Mouse (Mus musculus): Measurements from ENCODE around the gene Olfr776. TPM values are rescaled to one million over a fixed set of nuclear protein-coding genes. Genes with fewer than 3 reads are reported as not detected.
"Not testable (repeated sequence)": the region's sequence is repeated elsewhere in the genome, so short reads cannot be mapped to it uniquely, and the experiment has no call there.

The Olfr776 gene
- polyA plus RNA-seq (2014; fragmentation: Nextera tagmentation; extraction: Ambion mirVana) = not detected in 2 replicates

GRCm38 (mm10) chr10:129258827-129259226 lies at the start of gene Olfr776:
Gene Olfr776, plus strand, starts transcription at chr10:129259127.
- ATAC-seq (ENCODE audit: low FRiP score, low TSS enrichment) = no peak
- no peaks in the 10 kb centered on the region for H3K4me1 ChIP-seq (ENCODE audit: control insufficient read depth, insufficient read depth, low read length)
- H3K36me3 ChIP-seq (ENCODE audit: control insufficient read depth, insufficient read depth, low read length) = no peaks in the 10 kb centered on the region

GRCm38 (mm10) chr10:129230737-129231136 lies 28.2 kb upstream of the Olfr776 start:
- H3K4me3 ChIP-seq (replicated peaks; ENCODE audit: low read depth, low read length) = no peak overlapping the region
- DNase-seq (no peak), ATAC-seq (ENCODE audit: low FRiP score, low TSS enrichment) (no peak)
- H3K9ac ChIP-seq (replicated peaks; ENCODE audit: low read length) = no peak overlapping the region
- 82% methylated on average over 1 of the region's 1 CpGs for WGBS
- no peak overlapping the region for H3K4me2 ChIP-seq (ENCODE audit: low read length)
- H3K4me1 ChIP-seq (ENCODE audit: control insufficient read depth, insufficient read depth, low read length) = no peaks in the 10 kb centered on the region
- H3K9me3 ChIP-seq (ENCODE audit: control insufficient read depth, low read length) = no peaks in the 10 kb centered on the region
- no peaks in the 10 kb centered on the region for H3K36me3 ChIP-seq (ENCODE audit: control insufficient read depth, insufficient read depth, low read length)
- H3K27ac ChIP-seq (replicated peaks; ENCODE audit: low read depth, low read length) = no peak overlapping the region
- H3K27me3 ChIP-seq (ENCODE audit: control insufficient read depth, insufficient read depth, low read length) = no peaks in the 10 kb centered on the region

More at GRCm38 (mm10) chr10:129258827-129259226, at the start of gene Olfr776:
- no peak for DNase-seq
- H3K27ac ChIP-seq (replicated peaks; ENCODE audit: low read depth, low read length) = no peak within 1 kb of the TSS
- H3K4me3 ChIP-seq (replicated peaks; ENCODE audit: low read depth, low read length) = no peak within 1 kb of the TSS
- no peaks in the 10 kb centered on the region for H3K27me3 ChIP-seq (ENCODE audit: control insufficient read depth, insufficient read depth, low read length)
- no peak within 1 kb of the TSS for H3K9ac ChIP-seq (replicated peaks; ENCODE audit: low read length)
- no peak within 1 kb of the TSS for H3K4me2 ChIP-seq (ENCODE audit: low read length)
- H3K9me3 ChIP-seq (ENCODE audit: control insufficient read depth, low read length) = no peaks in the 10 kb centered on the region

- no peak for ATAC-seq (ENCODE audit: low FRiP score, low TSS enrichment)
- WGBS = 75% methylated on average over 2 of the region's 2 CpGs
These were observed 23.0 kb upstream of the Olfr776 start, which contains the start of gene Olfr774 for GRCm38 (mm10) chr10:129235904-129236303. Gene Olfr774, plus strand, starts transcription at chr10:129236204.

GRCm38 (mm10) chr10:129248112-129248511 lies 10.8 kb upstream of the Olfr776 start, which contains the start of gene Olfr775:
Gene Olfr775, plus strand, starts transcription at chr10:129248412.
- Histone ChIP-seq H3K4me3 (replicated peaks; ENCODE audit: low read depth, low read length) (no peak within 1 kb of the TSS), H3K27ac (replicated peaks; ENCODE audit: low read depth, low read length) (no peak within 1 kb of the TSS), H3K9me3 (ENCODE audit: control insufficient read depth, low read length) (no peaks in the 10 kb centered on the region), H3K9ac (replicated peaks; ENCODE audit: low read length) (no peak within 1 kb of the TSS), H3K36me3 (ENCODE audit: control insufficient read depth, insufficient read depth, low read length) (no peaks in the 10 kb centered on the region), H3K4me2 (ENCODE audit: low read length) (no peak within 1 kb of the TSS), H3K4me1 (ENCODE audit: control insufficient read depth, insufficient read depth, low read length) (no peaks in the 10 kb centered on the region), H3K27me3 (ENCODE audit: control insufficient read depth, insufficient read depth, low read length) (no peaks in the 10 kb centered on the region)
- no peak for DNase-seq
- no peak for ATAC-seq (ENCODE audit: low FRiP score, low TSS enrichment)
- 72% methylated on average over 3 of the region's 3 CpGs for WGBS

More at GRCm38 (mm10) chr10:129235904-129236303, 23.0 kb upstream of the Olfr776 start, which contains the start of gene Olfr774:
- DNase-seq = no peak
- Histone ChIP-seq H3K9me3 (ENCODE audit: control insufficient read depth, low read length) (no peaks in the 10 kb centered on the region), H3K27ac (replicated peaks; ENCODE audit: low read depth, low read length) (no peak within 1 kb of the TSS), H3K36me3 (ENCODE audit: control insufficient read depth, insufficient read depth, low read length) (no peaks in the 10 kb centered on the region), H3K27me3 (ENCODE audit: control insufficient read depth, insufficient read depth, low read length) (no peaks in the 10 kb centered on the region), H3K4me2 (ENCODE audit: low read length) (no peak within 1 kb of the TSS), H3K4me3 (replicated peaks; ENCODE audit: low read depth, low read length) (no peak within 1 kb of the TSS), H3K9ac (replicated peaks; ENCODE audit: low read length) (no peak within 1 kb of the TSS), H3K4me1 (ENCODE audit: control insufficient read depth, insufficient read depth, low read length) (no peaks in the 10 kb centered on the region)

- H3K9me3 ChIP-seq (ENCODE audit: control insufficient read depth, low read length) = no peaks in the 10 kb centered on the region
- DNase-seq = no peak
- H3K4me3 ChIP-seq (replicated peaks; ENCODE audit: low read depth, low read length) = no peak within 1 kb of the TSS
- no peak within 1 kb of the TSS for H3K4me2 ChIP-seq (ENCODE audit: low read length)
- WGBS = 90% methylated on average over 2 of the region's 2 CpGs
- H3K27me3 ChIP-seq (ENCODE audit: control insufficient read depth, insufficient read depth, low read length) = no peaks in the 10 kb centered on the region
- no peaks in the 10 kb centered on the region for H3K36me3 ChIP-seq (ENCODE audit: control insufficient read depth, insufficient read depth, low read length)
- H3K27ac ChIP-seq (replicated peaks; ENCODE audit: low read depth, low read length) = no peak within 1 kb of the TSS
- ATAC-seq (ENCODE audit: low FRiP score, low TSS enrichment) = no peak
- no peaks in the 10 kb centered on the region for H3K4me1 ChIP-seq (ENCODE audit: control insufficient read depth, insufficient read depth, low read length)
- H3K9ac ChIP-seq (replicated peaks; ENCODE audit: low read length) = no peak within 1 kb of the TSS
These were observed 12.2 kb downstream of the Olfr776 start, which contains the start of gene Olfr777 for GRCm38 (mm10) chr10:129271081-129271535. Gene Olfr777, minus strand, starts transcription at chr10:129271485.

GRCm38 (mm10) chr10:129312973-129313372 lies 54.0 kb downstream of the Olfr776 start:
- not testable (repeated sequence) for H3K4me2 ChIP-seq (ENCODE audit: low read length); H3K27ac ChIP-seq (replicated peaks; ENCODE audit: low read depth, low read length); H3K9me3 ChIP-seq (ENCODE audit: control insufficient read depth, low read length); DNase-seq; H3K4me1 ChIP-seq (ENCODE audit: control insufficient read depth, insufficient read depth, low read length); ATAC-seq (ENCODE audit: low FRiP score, low TSS enrichment); H3K27me3 ChIP-seq (ENCODE audit: control insufficient read depth, insufficient read depth, low read length); H3K9ac ChIP-seq (replicated peaks; ENCODE audit: low read length); H3K4me3 ChIP-seq (replicated peaks; ENCODE audit: low read depth, low read length); H3K36me3 ChIP-seq (ENCODE audit: control insufficient read depth, insufficient read depth, low read length)
- 68% methylated on average over 1 of the region's 1 CpGs for WGBS

- H3K4me2 ChIP-seq (ENCODE audit: low read length); H3K9ac ChIP-seq (replicated peaks; ENCODE audit: low read length); H3K36me3 ChIP-seq (ENCODE audit: control insufficient read depth, insufficient read depth, low read length); H3K9me3 ChIP-seq (ENCODE audit: control insufficient read depth, low read length); H3K27me3 ChIP-seq (ENCODE audit: control insufficient read depth, insufficient read depth, low read length); ATAC-seq (ENCODE audit: low FRiP score, low TSS enrichment); H3K27ac ChIP-seq (replicated peaks; ENCODE audit: low read depth, low read length); H3K4me3 ChIP-seq (replicated peaks; ENCODE audit: low read depth, low read length); DNase-seq; H3K4me1 ChIP-seq (ENCODE audit: control insufficient read depth, insufficient read depth, low read length): not testable (repeated sequence)
- no CpG with 5 or more reads among the region's 1 CpGs for WGBS
These were observed 54.6 kb downstream of the Olfr776 start for GRCm38 (mm10) chr10:129313521-129313920.

Other genes with a start within 250 kb of the Olfr776 start
- not detected in 2 replicates for gene Olfr763, start 248.3 kb upstream of the Olfr776 start, polyA plus RNA-seq (2014; fragmentation: Nextera tagmentation; extraction: Ambion mirVana)
- gene Olfr764-ps1, start 219.2 kb upstream of the Olfr776 start, polyA plus RNA-seq (2014; fragmentation: Nextera tagmentation; extraction: Ambion mirVana) = not detected in 2 replicates
- not detected in 2 replicates for gene Olfr765, start 209.1 kb upstream of the Olfr776 start, polyA plus RNA-seq (2014; fragmentation: Nextera tagmentation; extraction: Ambion mirVana)
- gene Olfr766-ps1, start 190.2 kb upstream of the Olfr776 start, polyA plus RNA-seq (2014; fragmentation: Nextera tagmentation; extraction: Ambion mirVana) = not detected in 2 replicates
- gene Olfr767, start 176.2 kb upstream of the Olfr776 start, polyA plus RNA-seq (2014; fragmentation: Nextera tagmentation; extraction: Ambion mirVana) = not detected in 2 replicates
- gene Olfr768, start 159.8 kb upstream of the Olfr776 start, polyA plus RNA-seq (2014; fragmentation: Nextera tagmentation; extraction: Ambion mirVana) = not detected in 2 replicates
- not detected in 2 replicates for gene Olfr769, start 141.3 kb upstream of the Olfr776 start, polyA plus RNA-seq (2014; fragmentation: Nextera tagmentation; extraction: Ambion mirVana)
- gene Olfr770, start 120.1 kb upstream of the Olfr776 start, polyA plus RNA-seq (2014; fragmentation: Nextera tagmentation; extraction: Ambion mirVana) = not detected in 2 replicates
- gene Olfr771, start 94.4 kb upstream of the Olfr776 start, polyA plus RNA-seq (2014; fragmentation: Nextera tagmentation; extraction: Ambion mirVana) = not detected in 2 replicates
- not detected in 2 replicates for gene Olfr772, start 81.2 kb upstream of the Olfr776 start, polyA plus RNA-seq (2014; fragmentation: Nextera tagmentation; extraction: Ambion mirVana)
- gene Olfr773, start 71.7 kb upstream of the Olfr776 start, polyA plus RNA-seq (2014; fragmentation: Nextera tagmentation; extraction: Ambion mirVana) = not detected in 2 replicates
- not detected in 2 replicates for gene Olfr774, start 22.9 kb upstream of the Olfr776 start, polyA plus RNA-seq (2014; fragmentation: Nextera tagmentation; extraction: Ambion mirVana)
- gene Olfr775, start 10.7 kb upstream of the Olfr776 start, polyA plus RNA-seq (2014; fragmentation: Nextera tagmentation; extraction: Ambion mirVana) = not detected in 2 replicates
- gene Olfr777, start 12.4 kb downstream of the Olfr776 start, polyA plus RNA-seq (2014; fragmentation: Nextera tagmentation; extraction: Ambion mirVana) = not detected in 2 replicates
- not detected in 2 replicates for gene Olfr780, start 59.0 kb downstream of the Olfr776 start, polyA plus RNA-seq (2014; fragmentation: Nextera tagmentation; extraction: Ambion mirVana)
- gene Olfr781, start 69.7 kb downstream of the Olfr776 start, polyA plus RNA-seq (2014; fragmentation: Nextera tagmentation; extraction: Ambion mirVana) = not detected in 2 replicates
- gene Olfr782, start 89.7 kb downstream of the Olfr776 start, polyA plus RNA-seq (2014; fragmentation: Nextera tagmentation; extraction: Ambion mirVana) = not detected in 2 replicates
- 0.13 and 0.14 TPM in 2 replicates for gene Olfr784, start 125.0 kb downstream of the Olfr776 start, polyA plus RNA-seq (2014; fragmentation: Nextera tagmentation; extraction: Ambion mirVana)
- not detected in 2 replicates for gene Olfr785, start 146.3 kb downstream of the Olfr776 start, polyA plus RNA-seq (2014; fragmentation: Nextera tagmentation; extraction: Ambion mirVana)
- gene Olfr786, start 168.2 kb downstream of the Olfr776 start, polyA plus RNA-seq (2014; fragmentation: Nextera tagmentation; extraction: Ambion mirVana) = not detected in 2 replicates
- gene Olfr787, start 202.7 kb downstream of the Olfr776 start, polyA plus RNA-seq (2014; fragmentation: Nextera tagmentation; extraction: Ambion mirVana) = not detected in 2 replicates
- gene Olfr788, start 211.9 kb downstream of the Olfr776 start, polyA plus RNA-seq (2014; fragmentation: Nextera tagmentation; extraction: Ambion mirVana) = not detected in 2 replicates
- gene Olfr789, start 225.6 kb downstream of the Olfr776 start, polyA plus RNA-seq (2014; fragmentation: Nextera tagmentation; extraction: Ambion mirVana) = not detected in 2 replicates
- gene Olfr790, start 239.4 kb downstream of the Olfr776 start, polyA plus RNA-seq (2014; fragmentation: Nextera tagmentation; extraction: Ambion mirVana) = not detected in 2 replicates